Mouse (Mus musculus): ENCODE measurements around the gene Iqcf3. TPM values are rescaled to one million over a fixed set of nuclear protein-coding genes. Genes with fewer than 3 reads are reported as not detected.

Gene Iqcf3
- polyA plus RNA-seq, 1 experiment from 2014 or later, result not detected

- ATAC-seq (replicated peaks; ENCODE audit: insufficient number of reproducible peaks, low FRiP score, low TSS enrichment, low read depth), result no peak
- no peak overlapping the region for H3K9ac ChIP-seq (replicated peaks; ENCODE audit: low read length)
- 85% methylated on average over 21 of the region's 21 CpGs for WGBS
These were observed 98.0 kb downstream of the Iqcf3 start for GRCm38 (mm10) chr9:106463122-106464063.

GRCm38 (mm10) chr9:106462430-106462800 is 99.0 kb downstream of the Iqcf3 start:
- H3K9me3 ChIP-seq (replicated peaks; ENCODE audit: control insufficient read depth, low read length), result no peaks in the 10 kb centered on the region
- 90% methylated on average over 12 of the region's 12 CpGs for WGBS
- H3K4me2 ChIP-seq (ENCODE audit: low read depth, low read length), result no peak overlapping the region
- no peak for DNase-seq (ENCODE audit: low spot score)
- no peak overlapping the region for H3K9ac ChIP-seq (replicated peaks; ENCODE audit: low read length)
- no peak overlapping the region for H3K27ac ChIP-seq (replicated peaks; ENCODE audit: low read depth, low read length)
- H3K4me1 ChIP-seq (ENCODE audit: control insufficient read depth, insufficient read depth, low read length), result peaks cover 14% of the 10 kb centered on the region
- no peak for ATAC-seq (replicated peaks; ENCODE audit: insufficient number of reproducible peaks, low FRiP score, low TSS enrichment, low read depth)
- no peaks in the 10 kb centered on the region for H3K27me3 ChIP-seq (ENCODE audit: control insufficient read depth, insufficient read depth, low read length)
- H3K4me3 ChIP-seq (ENCODE audit: low read depth, low read length), result no peak overlapping the region
- peaks cover 11% of the 10 kb centered on the region for H3K36me3 ChIP-seq (replicated peaks; ENCODE audit: control insufficient read depth, insufficient read depth, low read depth, low read length)

More at GRCm38 (mm10) chr9:106463122-106464063, 98.0 kb downstream of the Iqcf3 start:
- Histone ChIP-seq H3K9me3 (replicated peaks; ENCODE audit: control insufficient read depth, low read length) (no peaks in the 10 kb centered on the region), H3K4me3 (ENCODE audit: low read depth, low read length) (no peak overlapping the region), H3K36me3 (replicated peaks; ENCODE audit: control insufficient read depth, insufficient read depth, low read depth, low read length) (peaks cover 11% of the 10 kb centered on the region), H3K4me1 (ENCODE audit: control insufficient read depth, insufficient read depth, low read length) (peaks cover 9% of the 10 kb centered on the region), H3K4me2 (ENCODE audit: low read depth, low read length) (no peak overlapping the region), H3K27ac (replicated peaks; ENCODE audit: low read depth, low read length) (no peak overlapping the region), H3K27me3 (ENCODE audit: control insufficient read depth, insufficient read depth, low read length) (no peaks in the 10 kb centered on the region)
- no peak for DNase-seq (ENCODE audit: low spot score)

GRCm38 (mm10) chr9:106461641-106462429 is 99.6 kb downstream of the Iqcf3 start:
- Histone ChIP-seq H3K4me3 (ENCODE audit: low read depth, low read length) (no peak overlapping the region), H3K27me3 (ENCODE audit: control insufficient read depth, insufficient read depth, low read length) (no peaks in the 10 kb centered on the region), H3K9ac (replicated peaks; ENCODE audit: low read length) (no peak overlapping the region), H3K9me3 (replicated peaks; ENCODE audit: control insufficient read depth, low read length) (no peaks in the 10 kb centered on the region), H3K4me1 (ENCODE audit: control insufficient read depth, insufficient read depth, low read length) (peaks cover 20% of the 10 kb centered on the region), H3K4me2 (ENCODE audit: low read depth, low read length) (no peak overlapping the region), H3K36me3 (replicated peaks; ENCODE audit: control insufficient read depth, insufficient read depth, low read depth, low read length) (peaks cover 11% of the 10 kb centered on the region), H3K27ac (replicated peaks; ENCODE audit: low read depth, low read length) (no peak overlapping the region)
- DNase-seq (ENCODE audit: low spot score), result no peak
- WGBS, result 74% methylated on average over 16 of the region's 16 CpGs
- no peak for ATAC-seq (replicated peaks; ENCODE audit: insufficient number of reproducible peaks, low FRiP score, low TSS enrichment, low read depth)

GRCm38 (mm10) chr9:106461026-106461415 is 100.4 kb downstream of the Iqcf3 start:
- ATAC-seq (replicated peaks; ENCODE audit: insufficient number of reproducible peaks, low FRiP score, low TSS enrichment, low read depth) (no peak), DNase-seq (ENCODE audit: low spot score) (no peak)
- H3K36me3 ChIP-seq (replicated peaks; ENCODE audit: control insufficient read depth, insufficient read depth, low read depth, low read length), result peaks cover 11% of the 10 kb centered on the region
- no peak overlapping the region for H3K27ac ChIP-seq (replicated peaks; ENCODE audit: low read depth, low read length)
- H3K9ac ChIP-seq (replicated peaks; ENCODE audit: low read length), result no peak overlapping the region
- no peak overlapping the region for H3K4me3 ChIP-seq (ENCODE audit: low read depth, low read length)
- no peaks in the 10 kb centered on the region for H3K27me3 ChIP-seq (ENCODE audit: control insufficient read depth, insufficient read depth, low read length)
- H3K4me1 ChIP-seq (ENCODE audit: control insufficient read depth, insufficient read depth, low read length), result peaks cover 27% of the 10 kb centered on the region
- H3K4me2 ChIP-seq (ENCODE audit: low read depth, low read length), result no peak overlapping the region
- 89% methylated on average over 9 of the region's 9 CpGs for WGBS
- H3K9me3 ChIP-seq (replicated peaks; ENCODE audit: control insufficient read depth, low read length), result no peaks in the 10 kb centered on the region

GRCm38 (mm10) chr9:106460401-106461025 is 100.9 kb downstream of the Iqcf3 start:
- peaks cover 30% of the 10 kb centered on the region for H3K4me1 ChIP-seq (ENCODE audit: control insufficient read depth, insufficient read depth, low read length)
- no peak overlapping the region for H3K27ac ChIP-seq (replicated peaks; ENCODE audit: low read depth, low read length)
- H3K9me3 ChIP-seq (replicated peaks; ENCODE audit: control insufficient read depth, low read length), result no peaks in the 10 kb centered on the region
- 66% methylated on average over 18 of the region's 18 CpGs for WGBS
- no peak overlapping the region for H3K9ac ChIP-seq (replicated peaks; ENCODE audit: low read length)
- H3K27me3 ChIP-seq (ENCODE audit: control insufficient read depth, insufficient read depth, low read length), result no peaks in the 10 kb centered on the region
- no peak for DNase-seq (ENCODE audit: low spot score)
- no peak overlapping the region for H3K4me3 ChIP-seq (ENCODE audit: low read depth, low read length)
- no peak for ATAC-seq (replicated peaks; ENCODE audit: insufficient number of reproducible peaks, low FRiP score, low TSS enrichment, low read depth)
- peaks cover 11% of the 10 kb centered on the region for H3K36me3 ChIP-seq (replicated peaks; ENCODE audit: control insufficient read depth, insufficient read depth, low read depth, low read length)
- H3K4me2 ChIP-seq (ENCODE audit: low read depth, low read length), result no peak overlapping the region

GRCm38 (mm10) chr9:106459946-106460345 is 101.5 kb downstream of the Iqcf3 start:
- no peak overlapping the region for H3K27ac ChIP-seq (replicated peaks; ENCODE audit: low read depth, low read length)
- peaks cover 28% of the 10 kb centered on the region for H3K4me1 ChIP-seq (ENCODE audit: control insufficient read depth, insufficient read depth, low read length)
- no peak overlapping the region for H3K4me3 ChIP-seq (ENCODE audit: low read depth, low read length)
- no peak for ATAC-seq (replicated peaks; ENCODE audit: insufficient number of reproducible peaks, low FRiP score, low TSS enrichment, low read depth)
- H3K36me3 ChIP-seq (replicated peaks; ENCODE audit: control insufficient read depth, insufficient read depth, low read depth, low read length), result peaks cover 11% of the 10 kb centered on the region
- no peak for DNase-seq (ENCODE audit: low spot score)
- no peak overlapping the region for H3K4me2 ChIP-seq (ENCODE audit: low read depth, low read length)
- WGBS, result 79% methylated on average over 15 of the region's 15 CpGs
- no peaks in the 10 kb centered on the region for H3K9me3 ChIP-seq (replicated peaks; ENCODE audit: control insufficient read depth, low read length)
- no peak overlapping the region for H3K9ac ChIP-seq (replicated peaks; ENCODE audit: low read length)
- H3K27me3 ChIP-seq (ENCODE audit: control insufficient read depth, insufficient read depth, low read length), result no peaks in the 10 kb centered on the region

- ATAC-seq (replicated peaks; ENCODE audit: insufficient number of reproducible peaks, low FRiP score, low TSS enrichment, low read depth), result no peak
- no peaks in the 10 kb centered on the region for H3K9me3 ChIP-seq (replicated peaks; ENCODE audit: control insufficient read depth, low read length)
- 76% methylated on average over 5 of the region's 5 CpGs for WGBS
- no peak overlapping the region; the same call in 1 of the 2 replicates for H3K4me3 ChIP-seq (ENCODE audit: low read depth, low read length)
- peaks cover 5% of the 10 kb centered on the region for H3K36me3 ChIP-seq (replicated peaks; ENCODE audit: control insufficient read depth, insufficient read depth, low read depth, low read length)
- no peak overlapping the region; the same call in 1 of the 2 replicates for H3K9ac ChIP-seq (replicated peaks; ENCODE audit: low read length)
- H3K27me3 ChIP-seq (ENCODE audit: control insufficient read depth, insufficient read depth, low read length), result no peaks in the 10 kb centered on the region
- H3K27ac ChIP-seq (replicated peaks; ENCODE audit: low read depth, low read length), result no peak overlapping the region
- peak overlapping the region; percentile 19; the same call in 1 of the 2 replicates for H3K4me2 ChIP-seq (ENCODE audit: low read depth, low read length)
- H3K4me1 ChIP-seq (ENCODE audit: control insufficient read depth, insufficient read depth, low read length), result peaks cover 26% of the 10 kb centered on the region
- no peak for DNase-seq (ENCODE audit: low spot score)
These were observed 103.5 kb downstream of the Iqcf3 start for GRCm38 (mm10) chr9:106457920-106458319.

Measured in embryonic facial prominence, embryonic 11.5 days (tissue).